9 mouse cellular contexts compared by ENCODE assay signal in genomic region chr19:4854552-4855469, GRCm38 (mm10). TPM values are rescaled to one million over a fixed set of nuclear protein-coding genes. Genes with fewer than 3 reads are reported as not detected.
A peak's percentile ranks its signal among the peaks of the same experiment; 100 is the strongest.
DNase-seq lines count a peak whose midpoint lies in the region; ATAC-seq and TF ChIP-seq lines count a peak whose summit lies in the region.
"Had no signal": no experiment of that assay in that cellular context is flagged by ENCODE, and none has a peak within 500 bp of the region (broad histone marks: within the 10 kb centered on the region; RNA-seq: fewer than 3 reads in every experiment).

Ctsf (plus strand) TSS chr19:4855130.

- peak within 1 kb of the TSS; percentile 99 for H3K4me2 ChIP-seq in forebrain, postnatal 0 days (ENCODE audit: low read depth)
- H3K4me2 ChIP-seq in liver, embryonic 14.5 days (ENCODE audit: low read depth) = peak within 1 kb of the TSS; percentile 96
- H3K4me2 ChIP-seq in neural tube, embryonic 13.5 days = peak within 1 kb of the TSS; percentile 97
- H3K4me2 ChIP-seq in stomach, postnatal 0 days (replicated peaks; ENCODE audit: low read depth) = peak within 1 kb of the TSS; percentile 98

- H3K27ac ChIP-seq in forebrain, postnatal 0 days (ENCODE audit: low read depth, low read length) = 0 out of 2 replicates have a peak within 1 kb of the TSS, but pooled peaks have one; percentile 9
- H3K27ac ChIP-seq in liver, embryonic 14.5 days = no peak within 1 kb of the TSS
- peak within 1 kb of the TSS; percentile 70 for H3K27ac ChIP-seq in neural tube, embryonic 13.5 days (replicated peaks)
- no peak within 1 kb of the TSS; the same call in 1 of the 2 replicates for H3K27ac ChIP-seq in stomach, postnatal 0 days (replicated peaks)

- peak; percentile 97 for ATAC-seq in forebrain, postnatal 0 days
- peak; percentile 9; the same call in 1 of the 2 replicates for ATAC-seq in liver, embryonic 14.5 days (ENCODE audit: insufficient read depth)
- peak; percentile 92 for ATAC-seq in neural tube, embryonic 13.5 days (ENCODE audit: low read depth)
- peak; percentile 85 for ATAC-seq in stomach, postnatal 0 days (ENCODE audit: low FRiP score, low TSS enrichment)

- H3K9me3 ChIP-seq in forebrain, postnatal 0 days (ENCODE audit: low read length) = no peaks in the 10 kb centered on the region
- no peaks in the 10 kb centered on the region for H3K9me3 ChIP-seq in liver, embryonic 14.5 days (ENCODE audit: control insufficient read depth, low read length)
- H3K9me3 ChIP-seq in neural tube, embryonic 13.5 days = no peaks in the 10 kb centered on the region
- no peaks in the 10 kb centered on the region for H3K9me3 ChIP-seq in stomach, postnatal 0 days (ENCODE audit: control insufficient read depth, low read length)

- TF ChIP-seq EP300 in liver, embryonic 14.5 days (IDR thresholded peaks at IDR 0.05; ENCODE audit: low read depth) = no peak
- TF ChIP-seq EP300 in stomach, postnatal 0 days (optimal IDR thresholded peaks at IDR 0.05) = no peak

- peaks cover 16% of the 10 kb centered on the region; the same call in 1 of the 2 replicates for H3K36me3 ChIP-seq in forebrain, postnatal 0 days (ENCODE audit: insufficient read depth)
- no peaks in the 10 kb centered on the region for H3K36me3 ChIP-seq in liver, embryonic 14.5 days (replicated peaks; ENCODE audit: control insufficient read depth, insufficient read depth, low read depth)
- H3K36me3 ChIP-seq in neural tube, embryonic 13.5 days = peaks cover 13% of the 10 kb centered on the region; the same call in 1 of the 2 replicates
- H3K36me3 ChIP-seq in stomach, postnatal 0 days (ENCODE audit: control insufficient read depth, insufficient read depth, low read length) = no peaks in the 10 kb centered on the region

- peak within 1 kb of the TSS; percentile 74 for H3K9ac ChIP-seq in forebrain, postnatal 0 days
- peak within 1 kb of the TSS; percentile 52 for H3K9ac ChIP-seq in liver, embryonic 14.5 days (replicated peaks)
- H3K9ac ChIP-seq in neural tube, embryonic 13.5 days = peak within 1 kb of the TSS; percentile 88
- peak within 1 kb of the TSS; percentile 65 for H3K9ac ChIP-seq in stomach, postnatal 0 days (ENCODE audit: low read length)

- intact Hi-C loops in heart, postnatal 14 days (cut with DNase I) = loop anchor here (5.0 kb wide), 1 partner anchor 228 kb away; the partner anchor contains the start of gene Rce1

- no peaks in the 10 kb centered on the region for H3K27me3 ChIP-seq in forebrain, postnatal 0 days (ENCODE audit: insufficient read depth, low read length)
- peaks cover 34% of the 10 kb centered on the region for H3K27me3 ChIP-seq in liver, embryonic 14.5 days (ENCODE audit: control insufficient read depth, insufficient read depth, low read length)
- H3K27me3 ChIP-seq in neural tube, embryonic 13.5 days = no peaks in the 10 kb centered on the region
- no peaks in the 10 kb centered on the region for H3K27me3 ChIP-seq in stomach, postnatal 0 days (ENCODE audit: control insufficient read depth, insufficient read depth, low read length)

- H3K4me3 ChIP-seq in forebrain, postnatal 0 days (ENCODE audit: low read depth, low read length) = peak within 1 kb of the TSS; percentile 72
- peak within 1 kb of the TSS; percentile 52 to 56 for H3K4me3 ChIP-seq in liver, embryonic 14.5 days (ENCODE audit: insufficient read depth in 1 of 2, low read depth in 2 of 2, low read length in 2 of 2)
- peak within 1 kb of the TSS; percentile 68 for H3K4me3 ChIP-seq in neural tube, embryonic 13.5 days
- H3K4me3 ChIP-seq in stomach, postnatal 0 days (ENCODE audit: low read depth, low read length) = peak within 1 kb of the TSS; percentile 60

- DNase-seq in Muller cell, postnatal 12 days (ENCODE audit: inconsistent ontology term) = peak; percentile 88
- peak; percentile 96 for DNase-seq in cerebellum, adult 9-10 months
- peak; percentile 88 for DNase-seq in forebrain, postnatal 0 days
- DNase-seq in heart, postnatal 14 days = peak; percentile 89 to 90
- no peak for DNase-seq in large intestine, adult 2 months (ENCODE audit: low read depth, low spot score)
- DNase-seq in liver, embryonic 14.5 days (ENCODE audit: low read depth in 3 of 3, low spot score in 3 of 3) = peak in 2 of 3 experiments; percentile 41 to 42
- DNase-seq in stomach, postnatal 0 days (ENCODE audit: low spot score) = peak; percentile 82

- H3K4me1 ChIP-seq in forebrain, postnatal 0 days (ENCODE audit: insufficient read depth) = peaks cover 9% of the 10 kb centered on the region; the same call in 1 of the 2 replicates
- H3K4me1 ChIP-seq in liver, embryonic 14.5 days (replicated peaks; ENCODE audit: control insufficient read depth in 2 of 2, insufficient read depth in 2 of 2, low read length in 1 of 2) = peaks cover 22 to 26% of the 10 kb centered on the region in 2 experiments
- peaks cover 16% of the 10 kb centered on the region for H3K4me1 ChIP-seq in neural tube, embryonic 13.5 days (replicated peaks)
- H3K4me1 ChIP-seq in stomach, postnatal 0 days (replicated peaks; ENCODE audit: control insufficient read depth, insufficient read depth) = no peaks in the 10 kb centered on the region

- no peak; the same call in 1 of the 2 replicates for TF ChIP-seq CTCF in forebrain, postnatal 0 days (IDR thresholded peaks at IDR 0.05; ENCODE audit: low read depth)
- TF ChIP-seq CTCF in liver, embryonic 14.5 days (IDR thresholded peaks at IDR 0.05; ENCODE audit: low read depth) = no peak
- peak; percentile 23; the same call in 1 of the 2 replicates for TF ChIP-seq CTCF in stomach, postnatal 0 days (IDR thresholded peaks at IDR 0.05; ENCODE audit: low read depth)

- WGBS in forebrain, postnatal 0 days = 4% methylated on average over 42 of the region's 45 CpGs
- 2% methylated on average over 45 of the region's 45 CpGs for WGBS in large intestine, adult 2 months
- 4% methylated on average over 45 of the region's 45 CpGs for WGBS in liver, embryonic 14.5 days (ENCODE audit: insufficient replicate concordance)
- 4% methylated on average over 45 of the region's 45 CpGs for WGBS in neural tube, embryonic 13.5 days
- WGBS in stomach, postnatal 0 days = 2% methylated on average over 43 of the region's 45 CpGs

RNA-seq across cellular contexts. Expression of gene Ctsf, which starts in this region (rescaled TPM):
- 81.0 and 117 TPM in 2 replicates for total RNA-seq in forebrain, postnatal 0 days (2014; rRNA removed)
- polyA plus RNA-seq in forebrain, postnatal 0 days (2015; fragmentation: Nextera tagmentation; extraction: Ambion mirVana) = 74.7 and 79.4 TPM in 2 replicates
- total RNA-seq in heart, postnatal 14 days (2021) = 10 to 100 TPM; 69.5 to 76.3 TPM
- polyA plus RNA-seq in large intestine, adult 2 months (2012; rRNA removed) = 12.1 and 13.7 TPM in 2 replicates
- polyA plus RNA-seq in liver, embryonic 14.5 days (2012; rRNA removed) = 18.5 and 20.8 TPM in 2 replicates
- polyA plus RNA-seq in liver, embryonic 14.5 days (2014; fragmentation: Nextera tagmentation; extraction: Ambion mirVana) = 30.6 and 32.8 TPM in 2 replicates
- 66.7 and 70.4 TPM in 2 replicates for polyA plus RNA-seq in neural tube, embryonic 13.5 days (2015; fragmentation: Nextera tagmentation; extraction: Ambion mirVana)
- 24.1 and 28.4 TPM in 2 replicates for polyA plus RNA-seq in stomach, postnatal 0 days (2015; fragmentation: Nextera tagmentation; extraction: Ambion mirVana)
- total RNA-seq: MEL had no signal

Comparison
In these comparisons a context has a peak if more than half of its experiments do, and no peak if none do; other contexts are left out.
1. ATAC-seq: peak in every context shown above with its lines; median percentile 97 in forebrain, postnatal 0 days; 92 in neural tube, embryonic 13.5 days; 85 in stomach, postnatal 0 days; 9 in liver, embryonic 14.5 days.
2. H3K27ac ChIP-seq: peak in forebrain, postnatal 0 days (single experiment) and neural tube, embryonic 13.5 days (single experiment); none in liver, embryonic 14.5 days (single experiment) and stomach, postnatal 0 days (single experiment).
3. Peak in every context shown above with its lines, with median percentiles within 50 percentile points of each other: H3K4me2 ChIP-seq, H3K4me3 ChIP-seq and H3K9ac ChIP-seq.